Mouse (Mus musculus) neutrophil, adult 83 days (primary cell): ENCODE results near the gene Nxph1. TPM values are rescaled to one million over a fixed set of nuclear protein-coding genes. Genes with fewer than 3 reads are reported as not detected.

Source experiments
- total RNA-seq, 2 experiments: library from RNA; stranded (reverse); gene quantifications; one replicate each; pipeline ENCODE4 v1.2.4; 2023

The Nxph1 gene
- total RNA-seq = under 1 TPM in 1 of 2 experiments, not detected in 1; 0.13 TPM

GRCm38 (mm10) chr6:8948131-8948470, at the start of gene Nxph1:
Gene Nxph1, plus strand, starts transcription at chr6:8948431.

Other genes with a start within 250 kb of the Nxph1 start
- 10 to 100 TPM; 33.8 to 40.5 TPM for gene Ica1, start 169.9 kb upstream of the Nxph1 start, total RNA-seq